Mouse (Mus musculus) heart, embryonic 11.5 days (tissue): ENCODE measurements at regions not wholly inside any gene's neighbourhood (a gene's known extent, or its start where the extent isn't known, plus 50 kb on each side); places are given as distances from the start of the nearest gene placed in this dataset.

Experiments
- ATAC-seq: fragments of 200-750 bp; cut with Nextera tagmentation; replicated peaks from 2 replicates; pipeline ENCODE4 v1.8.0; 2017; ENCODE audit warnings: moderate library complexity; ENCODE audit not compliant: insufficient number of reproducible peaks, low FRiP score, low TSS enrichment
- H3K27ac ChIP-seq: fragments of 300-500 bp; sonication (generic); 2 replicates; pipeline ENCODE4 v1.5.1; 2014; ENCODE audit warnings: mild to moderate bottlenecking, low read depth, low read length
- H3K27me3 ChIP-seq: fragments of 300-500 bp; sonication (generic); 2 replicates; pipeline ENCODE4 v1.6.1; 2014; ENCODE audit warnings: mild to moderate bottlenecking, low read length, mixed read lengths; ENCODE audit not compliant: control insufficient read depth, insufficient read depth
- H3K36me3 ChIP-seq: fragments of 300-500 bp; sonication (generic); 2 replicates; pipeline ENCODE4 v1.6.1; 2014; ENCODE audit warnings: mild to moderate bottlenecking, low read length, moderate library complexity, mixed read lengths; ENCODE audit not compliant: control insufficient read depth, insufficient read depth
- H3K4me1 ChIP-seq: fragments of 300-500 bp; sonication (generic); 2 replicates; pipeline ENCODE4 v1.6.1; 2014; ENCODE audit warnings: low read length; ENCODE audit not compliant: control insufficient read depth, insufficient read depth
- H3K4me2 ChIP-seq: fragments of 300-500 bp; sonication (generic); 2 replicates; pipeline ENCODE4 v1.6.1; 2014; ENCODE audit warnings: mild to moderate bottlenecking, moderate library complexity
- H3K4me3 ChIP-seq: fragments of 300-500 bp; sonication (generic); 2 replicates; pipeline ENCODE4 v1.5.1; 2014; ENCODE audit warnings: low read depth, low read length
- H3K9ac ChIP-seq: fragments of 300-500 bp; sonication (generic); 2 replicates; pipeline ENCODE4 v1.6.1; 2014; ENCODE audit warnings: mild to moderate bottlenecking, low read depth, low read length, moderate library complexity
- H3K9me3 ChIP-seq: fragments of 300-500 bp; sonication (generic); replicated peaks from 2 replicates; pipeline ENCODE4 v1.6.1; 2016; ENCODE audit warnings: low read length; ENCODE audit not compliant: control insufficient read depth
- WGBS: fragments of 180-500 bp; shearing (Covaris S2); extraction: QIAGEN DNeasy Blood & Tissue Kit; methylation state at CpG from one replicate; pipeline ENCODE4 v1.1.7; 2014; ENCODE audit not compliant: insufficient replicate concordance; 5-methylcytosine and 5-hydroxymethylcytosine counted together

DNA sequence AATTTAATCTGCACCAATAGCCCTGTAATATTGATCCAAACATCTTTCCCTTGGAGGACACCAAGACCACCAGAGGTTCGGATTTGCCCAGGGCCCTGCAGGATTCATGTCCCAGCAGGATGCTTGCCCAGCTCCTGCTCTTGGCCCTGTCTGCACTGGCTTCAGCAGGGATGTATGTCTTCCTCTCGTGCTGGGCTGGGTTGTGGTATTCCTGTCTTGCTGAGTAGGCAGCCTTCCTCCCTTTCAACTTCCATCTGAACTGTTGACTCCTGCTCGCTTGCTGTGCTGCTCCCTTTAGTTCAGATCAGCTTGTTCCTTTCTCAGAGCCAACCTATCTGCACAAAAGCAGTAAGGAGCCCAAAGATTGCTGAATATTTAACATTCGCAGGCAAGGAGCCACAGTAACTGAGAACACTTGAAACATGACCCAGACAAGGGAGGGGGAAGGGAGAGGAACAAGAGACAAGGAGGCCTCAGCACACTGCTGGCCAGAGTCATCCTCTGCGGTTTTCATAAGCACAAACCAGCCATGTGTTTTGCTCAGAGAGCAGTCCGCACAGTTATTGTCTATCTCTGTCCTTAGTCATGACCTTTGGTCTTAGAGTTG, 110.7 kb upstream of the Auts2 start:
- Histone ChIP-seq H3K36me3 (no peaks in the 10 kb centered on the region), H3K27ac (no peak overlapping the region), H3K4me2 (no peak overlapping the region), H3K4me1 (no peaks in the 10 kb centered on the region), H3K27me3 (no peaks in the 10 kb centered on the region), H3K4me3 (no peak overlapping the region), H3K9me3 (0 out of 2 replicates have a peak, but pooled peaks cover 3% of the 10 kb centered on the region), H3K9ac (no peak overlapping the region)
- ATAC-seq: no peak
- 35% methylated on average over 6 of the region's 6 CpGs for WGBS

DNA sequence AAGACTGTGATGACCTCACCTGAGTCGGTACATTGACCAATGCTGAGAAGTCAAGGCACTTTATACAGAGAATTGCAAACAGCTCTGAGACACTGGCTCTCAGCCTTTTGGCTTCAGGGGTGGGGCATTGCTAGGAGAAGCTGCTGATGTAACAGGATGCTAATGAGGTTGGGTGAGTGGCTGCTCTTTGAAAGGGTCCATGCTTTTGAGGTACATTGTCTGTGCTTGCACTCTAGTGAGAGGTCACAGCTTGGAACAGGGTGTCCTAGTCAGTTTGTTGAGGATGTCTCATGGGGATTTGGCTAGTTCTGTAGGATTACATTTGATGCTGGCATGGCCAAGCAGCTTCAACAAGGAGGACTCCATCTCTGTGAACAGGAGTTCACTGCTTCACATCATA, 109.1 kb upstream of the Auts2 start:
- no peaks in the 10 kb centered on the region for H3K4me1 ChIP-seq
- no peaks in the 10 kb centered on the region for H3K36me3 ChIP-seq
- 14% methylated on average over 1 of the region's 1 CpGs for WGBS
- no peak overlapping the region for H3K4me2 ChIP-seq
- 0 out of 2 replicates have a peak, but pooled peaks cover under 1% of the 10 kb centered on the region for H3K9me3 ChIP-seq
- no peak overlapping the region for H3K9ac ChIP-seq
- no peaks in the 10 kb centered on the region for H3K27me3 ChIP-seq
- no peak overlapping the region for H3K27ac ChIP-seq
- H3K4me3 ChIP-seq: no peak overlapping the region
- no peak for ATAC-seq

DNA sequence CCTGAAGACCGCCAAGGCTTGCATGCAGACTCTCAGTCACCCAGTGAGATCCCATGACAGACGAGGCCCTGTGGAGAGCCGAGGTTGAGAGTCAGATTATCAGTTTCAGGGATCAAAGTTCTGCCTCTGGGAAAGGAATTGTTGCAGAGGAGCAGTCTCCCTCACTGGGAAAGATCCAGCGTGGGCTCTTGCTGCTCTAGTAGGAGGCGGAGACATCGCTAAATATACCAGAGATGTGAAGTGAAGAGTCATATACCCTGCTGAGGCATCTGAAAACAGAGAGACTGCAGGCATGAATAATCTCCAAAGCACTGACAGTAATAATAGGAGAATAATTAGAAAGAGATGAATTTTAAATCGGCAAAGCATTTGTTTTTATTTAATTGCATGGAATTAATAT, 106.6 kb upstream of the Auts2 start:
- Histone ChIP-seq H3K4me2 (no peak overlapping the region), H3K27me3 (0 out of 2 replicates have a peak, but pooled peaks cover 3% of the 10 kb centered on the region), H3K4me3 (no peak overlapping the region), H3K9ac (no peak overlapping the region), H3K9me3 (no peaks in the 10 kb centered on the region), H3K4me1 (no peaks in the 10 kb centered on the region), H3K27ac (no peak overlapping the region), H3K36me3 (no peaks in the 10 kb centered on the region)
- 45% methylated on average over 7 of the region's 7 CpGs for WGBS
- ATAC-seq: no peak

DNA sequence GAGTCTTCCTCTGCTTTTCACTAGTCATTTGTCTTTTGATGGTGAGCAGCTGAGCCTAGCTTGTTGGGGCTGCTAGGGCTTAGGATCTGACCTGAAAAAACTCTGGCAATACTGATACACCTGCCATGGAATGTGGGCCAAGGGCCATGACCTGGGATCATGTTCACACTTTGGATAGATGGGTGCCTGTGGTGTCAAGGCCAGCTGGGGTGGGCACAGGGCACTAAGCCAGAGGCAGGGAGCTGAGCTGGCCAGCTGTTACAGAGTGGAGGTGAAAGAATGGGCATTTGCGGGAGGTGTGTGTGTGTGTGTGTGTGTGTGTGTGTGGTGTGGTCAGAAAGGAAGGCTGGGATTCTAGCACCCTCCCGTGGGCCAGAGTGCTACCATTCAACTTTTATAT, 105.6 kb upstream of the Auts2 start:
- no peaks in the 10 kb centered on the region for H3K36me3 ChIP-seq
- no peaks in the 10 kb centered on the region for H3K9me3 ChIP-seq
- H3K4me3 ChIP-seq: no peak overlapping the region
- no peak overlapping the region for H3K27ac ChIP-seq
- 78% methylated on average over 1 of the region's 2 CpGs for WGBS
- no peaks in the 10 kb centered on the region for H3K4me1 ChIP-seq
- no peak for ATAC-seq
- 0 out of 2 replicates have a peak, but pooled peaks cover 3% of the 10 kb centered on the region for H3K27me3 ChIP-seq
- H3K9ac ChIP-seq: no peak overlapping the region
- H3K4me2 ChIP-seq: no peak overlapping the region

DNA sequence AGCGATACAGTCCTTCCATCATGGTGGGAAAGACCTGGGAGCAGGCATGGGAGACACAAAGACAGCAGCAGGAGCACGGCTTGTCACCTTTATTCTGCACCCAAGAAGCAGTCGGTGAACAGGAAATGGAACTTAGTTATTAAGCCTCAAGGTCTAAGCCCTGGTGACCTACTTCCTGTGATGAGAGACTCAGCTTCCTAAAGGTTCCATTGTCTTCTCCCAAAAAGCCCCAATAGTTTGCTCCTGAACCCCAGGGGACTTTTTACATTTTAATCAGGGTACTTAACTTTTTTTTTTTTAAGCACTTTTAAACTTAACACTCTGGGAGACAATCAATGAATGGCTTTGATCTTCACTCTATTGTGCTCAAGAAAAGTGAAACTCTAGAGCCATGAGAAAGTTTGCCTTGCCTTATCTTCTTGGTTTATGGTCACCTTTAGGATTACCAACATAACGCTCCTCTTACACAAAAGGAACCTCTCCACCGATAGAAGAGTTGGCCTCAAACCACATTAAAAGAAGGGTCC, 101.6 kb upstream of the Auts2 start:
- 0 out of 2 replicates have a peak, but pooled peaks cover 3% of the 10 kb centered on the region for H3K27me3 ChIP-seq
- H3K4me1 ChIP-seq: no peaks in the 10 kb centered on the region
- H3K36me3 ChIP-seq: no peaks in the 10 kb centered on the region
- H3K9me3 ChIP-seq: no peaks in the 10 kb centered on the region; the same call in 1 of the 2 replicates
- no peak overlapping the region for H3K9ac ChIP-seq
- 68% methylated on average over 5 of the region's 5 CpGs for WGBS
- no peak for ATAC-seq
- H3K4me3 ChIP-seq: no peak overlapping the region
- no peak overlapping the region for H3K4me2 ChIP-seq
- H3K27ac ChIP-seq: no peak overlapping the region

DNA sequence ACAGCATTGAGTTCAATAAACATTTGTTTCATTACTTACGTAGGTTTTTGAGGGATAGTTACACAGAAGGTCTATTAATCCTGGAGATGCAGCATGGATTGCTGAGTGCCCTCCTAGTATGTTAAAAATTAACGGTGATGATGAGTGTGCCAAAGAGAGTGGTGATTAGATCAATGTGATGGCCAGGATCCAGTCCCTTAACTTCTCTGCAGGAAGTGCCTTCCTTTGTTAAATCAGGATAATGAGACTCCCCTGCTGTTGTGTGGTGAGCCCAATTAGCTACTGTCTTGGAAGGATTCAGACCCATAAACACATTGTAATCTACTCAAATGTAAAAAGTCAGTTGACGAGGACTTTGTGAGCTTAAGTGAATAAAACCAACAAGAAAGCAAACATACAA, 100.1 kb upstream of the Auts2 start:
- WGBS: 74% methylated on average over 3 of the region's 3 CpGs
- H3K4me3 ChIP-seq: no peak overlapping the region
- no peak for ATAC-seq
- no peak overlapping the region for H3K9ac ChIP-seq
- no peaks in the 10 kb centered on the region; the same call in 1 of the 2 replicates for H3K9me3 ChIP-seq
- H3K36me3 ChIP-seq: no peaks in the 10 kb centered on the region
- H3K4me2 ChIP-seq: no peak overlapping the region
- no peak overlapping the region for H3K27ac ChIP-seq
- no peaks in the 10 kb centered on the region for H3K4me1 ChIP-seq
- 0 out of 2 replicates have a peak, but pooled peaks cover 3% of the 10 kb centered on the region for H3K27me3 ChIP-seq

DNA sequence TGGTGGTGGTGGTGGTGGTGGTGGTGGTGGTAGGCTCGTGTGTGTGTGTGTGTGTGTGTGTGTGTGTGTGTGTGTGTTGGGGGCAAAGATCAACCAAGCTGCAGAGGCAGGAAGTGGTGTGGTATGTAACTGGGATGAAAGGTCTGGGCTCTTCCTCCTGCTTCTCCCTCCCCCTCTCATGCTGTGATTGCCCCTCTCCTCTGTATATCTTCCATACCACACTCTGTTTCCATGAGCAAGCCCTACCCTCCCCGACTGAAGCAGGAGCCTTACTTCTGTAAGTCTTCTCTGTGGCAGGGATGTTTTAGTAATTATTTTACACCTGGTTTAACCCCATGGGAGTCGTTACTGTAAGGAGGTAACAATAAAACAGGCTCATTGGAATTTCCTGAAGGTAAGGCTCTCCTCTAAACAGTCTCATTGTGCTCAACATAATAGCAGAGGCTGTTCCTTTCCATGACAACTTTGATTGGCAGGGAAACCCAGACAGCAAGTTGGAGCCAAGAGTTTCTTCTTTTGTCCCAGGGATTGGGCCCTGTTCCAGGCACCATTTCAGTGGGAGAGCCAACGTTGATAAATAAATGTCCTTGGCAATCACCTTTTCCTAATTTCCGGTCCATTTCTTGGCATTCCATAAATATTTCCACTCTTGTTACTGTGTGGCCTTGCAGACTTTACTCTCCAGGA, 90.2 kb upstream of the Auts2 start:
- Histone ChIP-seq H3K27ac (no peak overlapping the region), H3K4me1 (no peaks in the 10 kb centered on the region), H3K4me2 (no peak overlapping the region), H3K4me3 (no peak overlapping the region), H3K36me3 (no peaks in the 10 kb centered on the region), H3K9ac (no peak overlapping the region), H3K27me3 (no peaks in the 10 kb centered on the region), H3K9me3 (no peaks in the 10 kb centered on the region; the same call in none of the 2 replicates)
- no peak for ATAC-seq
- 51% methylated on average over 5 of the region's 5 CpGs for WGBS

DNA sequence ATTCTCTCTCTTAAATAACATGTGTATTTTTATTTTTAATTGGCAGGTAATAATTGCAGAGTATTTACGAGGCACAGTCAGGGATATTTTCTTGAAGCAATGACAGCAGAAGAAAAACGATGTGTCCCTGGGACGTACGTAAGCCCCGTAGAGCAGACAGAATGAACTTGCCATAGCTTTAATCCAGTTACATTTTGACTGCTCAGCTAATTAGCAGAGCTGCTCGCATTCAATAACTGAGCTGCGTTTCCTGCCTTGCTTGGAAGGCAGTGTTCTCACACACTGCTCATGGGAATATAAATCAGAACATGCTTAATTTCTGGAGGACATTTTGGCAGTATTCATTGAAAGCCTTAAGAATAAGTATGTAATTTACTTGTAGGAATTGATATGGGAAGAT, 78.6 kb upstream of the Auts2 start:
- no peak overlapping the region for H3K4me3 ChIP-seq
- ATAC-seq: no peak
- 81% methylated on average over 7 of the region's 7 CpGs for WGBS

More for the DNA sequence above, 78.6 kb upstream of the Auts2 start:
- no peaks in the 10 kb centered on the region for H3K36me3 ChIP-seq
- no peaks in the 10 kb centered on the region for H3K27me3 ChIP-seq
- H3K9me3 ChIP-seq: no peaks in the 10 kb centered on the region
- H3K4me1 ChIP-seq: no peaks in the 10 kb centered on the region
- H3K4me2 ChIP-seq: no peak overlapping the region
- H3K27ac ChIP-seq: no peak overlapping the region
- H3K9ac ChIP-seq: no peak overlapping the region
